Mouse (Mus musculus): ENCODE measurements around the gene Dnaic1.

DNA sequence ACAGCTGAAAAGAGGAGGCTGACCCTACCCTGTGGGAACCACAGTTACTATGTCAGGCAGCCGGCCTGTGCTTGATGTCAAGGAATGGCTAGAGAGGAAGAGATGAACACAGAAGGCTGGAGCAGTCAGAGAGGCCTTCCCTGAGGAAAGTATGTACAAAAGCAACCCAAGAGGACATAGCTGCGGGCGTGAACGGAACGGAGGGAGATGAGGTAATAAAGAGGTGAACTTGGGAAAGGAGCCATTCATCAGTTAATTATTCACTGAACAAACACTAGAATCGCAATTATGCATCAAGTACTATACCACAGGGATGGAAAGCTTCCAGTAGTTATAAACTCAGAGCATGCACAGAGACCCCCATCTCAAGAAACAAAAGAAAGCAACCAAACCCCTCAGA, 47.4 kb upstream of the Dnaic1 start:
- no peak for TF ChIP-seq CTCF (IDR thresholded peaks at IDR 0.05; ENCODE audit: control insufficient read depth, insufficient read depth, insufficient replicate concordance, low read depth, low read length)
- TF ChIP-seq POLR2A (IDR thresholded peaks at IDR 0.05; ENCODE audit: control insufficient read depth, low read depth, low read length): no peak

Data from testis, adult 2 months (tissue).